Mouse (Mus musculus) brain, embryonic 18.5 days (tissue): ENCODE data around the gene Mrc1.
A peak's percentile ranks its signal among the peaks of the same experiment; 100 is the strongest.

Experiments
- DNase-seq: peaks from one replicate; pipeline ENCODE4 v3.0.0-alpha.2; 2012; ENCODE audit warnings: low read depth, low spot score

Gene Mrc1

GRCm38 (mm10) chr2:14244157-14244556, 15.0 kb downstream of the Mrc1 start:
- no peak for DNase-seq

GRCm38 (mm10) chr2:14244668-14245067, 15.5 kb downstream of the Mrc1 start:
- no peak for DNase-seq

GRCm38 (mm10) chr2:14249839-14250564, 20.8 kb downstream of the Mrc1 start:
- DNase-seq, result no peak

GRCm38 (mm10) chr2:14251938-14252337, 22.7 kb downstream of the Mrc1 start:
- DNase-seq, result no peak

- DNase-seq, result no peak
These were observed 29.2 kb downstream of the Mrc1 start for GRCm38 (mm10) chr2:14258345-14258850.

- no peak for DNase-seq
These were observed 32.9 kb downstream of the Mrc1 start for GRCm38 (mm10) chr2:14262090-14262489.

GRCm38 (mm10) chr2:14269160-14269559, 40.0 kb downstream of the Mrc1 start:
- no peak for DNase-seq

GRCm38 (mm10) chr2:14272088-14272487, 42.9 kb downstream of the Mrc1 start:
- no peak for DNase-seq

- DNase-seq, result no peak
These were observed 46.6 kb downstream of the Mrc1 start for GRCm38 (mm10) chr2:14275796-14276195.

- DNase-seq, result no peak
These were observed 50.1 kb downstream of the Mrc1 start for GRCm38 (mm10) chr2:14279256-14279655.

- DNase-seq, result no peak
These were observed 50.6 kb downstream of the Mrc1 start for GRCm38 (mm10) chr2:14279795-14280194.

- DNase-seq, result no peak
These were observed 66.1 kb downstream of the Mrc1 start for GRCm38 (mm10) chr2:14295334-14295733.

GRCm38 (mm10) chr2:14312505-14313380, 83.6 kb downstream of the Mrc1 start:
- no peak for DNase-seq

GRCm38 (mm10) chr2:14315113-14315512, 85.9 kb downstream of the Mrc1 start:
- DNase-seq, result no peak

GRCm38 (mm10) chr2:14341652-14342308, 112.6 kb downstream of the Mrc1 start:
- peak; percentile 49 for DNase-seq

- DNase-seq, result no peak
These were observed 113.2 kb downstream of the Mrc1 start for GRCm38 (mm10) chr2:14342309-14342839.
